12 mouse cellular contexts compared by ENCODE assay signal in genomic region chr4:40825981-40826380, GRCm38 (mm10).
"Had no signal": no experiment of that assay in that cellular context is flagged by ENCODE, and none has a peak within 500 bp of the region (broad histone marks: within the 10 kb centered on the region; RNA-seq: fewer than 3 reads in every experiment).

No protein-coding gene starts in this region.

- DNase-seq: retina, postnatal 1 day; right cerebral cortex, adult 18-20 months; right cerebral cortex, postnatal 14 days; right cerebral cortex, postnatal 25 days; right cerebral cortex, postnatal 4 days; spleen, adult 18-20 months; thymus, adult 18-20 months; thymus, adult 2 months; thymus, postnatal 14 days; thymus, postnatal 25 days; thymus, postnatal 36 days; thymus, postnatal 4 days had no signal
